Mouse (Mus musculus) ovary, postnatal 14 days (tissue): ENCODE results near the gene Hps4.

Experiments used
- DNase-seq: peaks from one replicate; pipeline ENCODE4 v3.0.0; 2022; ENCODE audit warnings: low spot score

Hps4 gene

DNA sequence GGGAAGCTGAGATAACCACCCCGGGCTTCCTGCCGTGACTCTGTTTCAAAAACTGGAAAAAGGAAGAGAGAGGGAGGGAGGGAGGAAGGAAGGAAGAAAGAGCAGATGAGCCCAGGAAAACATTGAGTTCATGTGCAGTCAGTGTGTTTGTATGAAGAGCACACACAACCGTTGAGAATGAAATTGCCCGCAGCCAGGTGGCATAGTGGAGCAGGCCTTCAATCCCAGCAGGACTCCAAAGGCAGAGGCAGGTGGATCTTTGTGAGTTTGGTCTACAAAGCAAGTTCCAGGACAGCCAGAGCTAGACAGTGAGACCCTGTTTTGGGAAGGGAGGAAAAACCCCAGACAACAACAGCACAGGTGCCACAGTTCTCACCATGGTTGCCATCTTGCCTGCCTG is 24.5 kb downstream of the Hps4 start:
- DNase-seq: no peak

GRCm38 (mm10) chr5:112367929-112368328 is 25.0 kb downstream of the Hps4 start:
- no peak for DNase-seq

DNA sequence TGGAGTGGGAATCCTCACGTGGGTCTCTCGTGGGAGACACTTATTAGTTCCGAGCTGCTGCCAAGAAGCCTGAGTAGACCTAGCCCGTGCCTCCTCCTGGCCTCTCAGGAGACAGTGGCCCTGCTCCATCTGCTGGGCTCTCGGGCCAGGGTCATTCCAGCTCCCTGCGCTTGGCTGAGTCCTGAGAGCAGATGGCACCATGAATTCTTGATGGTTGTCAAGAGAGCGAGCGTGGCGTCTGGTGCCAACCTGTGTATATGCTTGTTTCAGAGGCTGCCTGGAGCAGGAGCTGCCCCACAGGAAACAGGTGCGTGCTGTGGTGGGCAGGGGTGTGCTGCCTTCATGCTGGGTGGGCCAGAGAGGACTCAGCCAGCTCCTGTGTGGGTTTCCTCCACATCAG is 25.8 kb downstream of the Hps4 start:
- no peak for DNase-seq

GRCm38 (mm10) chr5:112369326-112369725 is 26.4 kb downstream of the Hps4 start:
- no peak for DNase-seq

DNA sequence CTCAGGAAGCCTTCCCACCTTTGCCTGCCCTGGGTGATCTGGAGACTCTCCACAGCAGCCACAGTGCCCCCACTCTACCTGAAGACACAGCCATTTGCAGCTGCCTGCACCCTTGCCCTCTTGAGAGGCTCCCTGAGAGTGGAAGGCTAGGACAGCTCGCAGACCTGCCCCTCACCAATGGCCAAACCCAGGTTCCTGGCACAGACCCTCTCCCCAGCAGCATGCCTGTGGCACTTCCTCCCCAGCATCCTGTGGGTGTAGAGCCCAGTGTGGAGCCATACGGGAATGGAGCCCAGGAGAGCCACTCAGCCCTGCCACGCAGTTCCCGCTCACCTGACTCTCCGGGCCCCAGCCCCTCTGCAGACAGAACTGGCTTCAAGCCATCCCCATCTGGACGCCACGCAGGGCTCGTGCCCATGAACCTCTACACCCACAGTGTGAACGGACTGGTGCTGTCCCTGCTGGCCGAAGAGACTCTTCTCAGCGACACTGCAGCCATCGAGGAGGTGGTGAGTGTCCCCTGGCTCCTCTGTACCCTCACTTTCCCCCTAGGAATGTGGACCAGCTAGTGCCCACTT is 27.4 kb downstream of the Hps4 start:
- no peak for DNase-seq

- no peak for DNase-seq
These were observed 29.1 kb downstream of the Hps4 start for GRCm38 (mm10) chr5:112371933-112372332.

GRCm38 (mm10) chr5:112376111-112376510 is 33.2 kb downstream of the Hps4 start:
- DNase-seq: no peak

DNA sequence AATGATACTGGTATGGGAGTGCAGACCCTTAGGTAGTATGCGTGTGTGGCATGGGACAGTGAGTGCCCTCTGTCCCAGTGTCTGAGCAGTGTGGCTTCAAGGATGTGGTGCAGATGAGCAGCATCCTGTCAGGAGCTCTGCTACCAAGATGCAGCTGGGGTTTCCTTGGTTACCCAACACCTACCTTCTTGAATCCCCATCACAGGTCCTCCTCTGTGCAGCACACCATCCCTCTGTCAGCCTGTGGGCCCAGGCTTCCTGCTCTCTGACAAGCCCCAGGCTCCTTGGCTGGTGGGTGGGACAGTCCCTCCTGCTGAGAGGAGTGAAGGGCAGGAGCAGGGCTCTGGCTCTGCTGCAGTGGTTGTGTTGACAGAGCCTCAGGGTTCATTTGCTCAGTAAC is 34.5 kb downstream of the Hps4 start:
- DNase-seq: no peak

GRCm38 (mm10) chr5:112378716-112379115 is 35.8 kb downstream of the Hps4 start:
- no peak for DNase-seq

DNA sequence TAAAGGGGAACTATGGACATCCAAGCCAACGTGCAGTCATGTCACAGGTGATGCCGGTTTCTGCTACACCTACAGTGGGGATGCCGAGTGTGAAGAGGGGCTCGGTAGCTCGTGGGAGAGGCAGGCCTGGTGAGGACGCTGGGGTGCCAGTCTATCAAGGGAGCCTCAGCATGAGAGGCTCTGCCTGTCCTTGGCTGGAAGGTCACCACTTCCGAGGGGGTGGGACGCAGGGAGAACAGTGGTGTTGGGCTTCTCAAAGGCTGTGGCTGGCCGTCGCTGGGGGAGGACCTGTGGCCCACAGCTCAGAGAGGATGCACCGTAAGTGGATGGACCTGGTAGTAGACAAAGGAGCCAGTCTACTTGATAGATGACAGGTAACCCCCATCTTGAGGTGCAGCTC is 38.3 kb downstream of the Hps4 start:
- DNase-seq: no peak

- no peak for DNase-seq
These were observed 39.2 kb downstream of the Hps4 start for GRCm38 (mm10) chr5:112382042-112382441.

DNA sequence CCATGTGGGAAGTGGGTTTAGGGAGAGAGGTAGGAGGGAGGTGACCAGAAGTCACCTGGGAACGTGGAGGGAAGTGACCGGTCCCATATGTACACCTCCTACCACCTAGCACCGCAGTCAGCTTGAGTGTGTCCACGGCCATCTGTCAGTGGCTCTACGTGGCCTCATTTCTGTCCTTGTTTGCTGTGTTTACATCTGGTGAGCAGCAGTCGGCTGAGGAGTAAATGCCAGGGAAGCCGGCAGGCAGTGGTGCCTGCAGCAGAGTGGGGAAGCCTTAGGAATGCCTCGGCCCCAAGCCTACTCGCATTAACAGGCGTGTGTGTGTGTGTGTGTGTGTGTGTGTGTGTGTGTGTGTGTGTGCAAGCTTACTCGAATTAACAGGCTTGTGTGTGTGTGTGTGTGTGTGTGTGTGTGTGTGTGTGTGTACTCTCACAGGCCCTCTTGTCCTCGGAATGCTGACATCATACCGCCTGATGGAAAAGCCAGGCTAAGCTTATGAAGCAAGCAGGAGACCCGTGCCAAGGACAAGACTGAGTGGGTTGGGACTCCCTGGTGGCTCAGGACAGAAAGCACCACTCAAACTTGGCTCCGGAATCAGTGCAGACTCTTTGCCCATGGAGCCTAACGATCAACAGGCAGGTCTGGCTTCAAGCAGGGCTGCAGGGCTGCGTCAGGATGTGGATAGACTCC is 39.9 kb downstream of the Hps4 start:
- no peak for DNase-seq

- DNase-seq: no peak
These were observed 42.1 kb downstream of the Hps4 start for GRCm38 (mm10) chr5:112384805-112385472.

GRCm38 (mm10) chr5:112385973-112386372 is 43.1 kb downstream of the Hps4 start:
- DNase-seq: no peak

DNA sequence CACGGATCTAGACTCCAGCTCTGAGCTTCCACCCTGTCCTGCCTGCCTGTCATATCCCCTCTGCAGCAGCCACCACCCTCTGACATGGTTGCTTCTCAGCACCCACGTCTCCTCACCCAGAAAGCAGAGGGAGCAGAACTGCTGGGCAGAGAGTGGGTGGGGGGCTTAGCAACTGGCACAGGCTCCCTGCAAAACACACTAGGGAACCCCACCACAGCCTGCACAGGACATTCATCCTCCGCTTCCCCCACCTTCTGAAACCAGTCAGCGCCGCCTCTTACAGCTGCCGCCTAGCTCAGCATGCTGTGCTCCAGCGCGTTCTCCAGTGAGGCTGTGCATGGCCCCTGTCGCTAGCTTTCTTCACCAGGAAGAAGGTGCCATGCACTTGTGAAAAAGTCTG is 46.5 kb downstream of the Hps4 start:
- DNase-seq: no peak

DNA sequence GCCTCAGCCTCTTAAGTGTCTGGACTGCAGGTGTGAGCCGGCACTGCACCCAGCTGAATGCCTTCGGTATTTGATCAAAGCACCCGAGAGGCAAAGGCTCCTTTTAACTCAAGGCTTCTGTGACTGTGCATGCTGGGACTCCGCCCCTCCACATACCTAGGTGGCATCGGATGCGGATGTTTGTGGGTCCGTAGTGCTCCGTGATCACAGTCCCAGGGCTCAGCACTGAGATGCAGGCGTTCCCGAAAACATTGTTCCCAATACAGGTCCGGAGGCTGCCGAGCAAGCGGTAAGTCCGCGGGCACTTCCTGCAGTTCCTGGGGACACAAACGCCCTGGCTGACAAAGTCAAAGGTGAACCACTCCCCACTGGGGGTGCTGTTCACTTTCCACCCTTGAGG is 48.1 kb downstream of the Hps4 start:
- DNase-seq: no peak

- no peak for DNase-seq
These were observed 48.9 kb downstream of the Hps4 start for GRCm38 (mm10) chr5:112391676-112392323.

- no peak for DNase-seq
These were observed 51.0 kb downstream of the Hps4 start for GRCm38 (mm10) chr5:112393741-112394414.

DNA sequence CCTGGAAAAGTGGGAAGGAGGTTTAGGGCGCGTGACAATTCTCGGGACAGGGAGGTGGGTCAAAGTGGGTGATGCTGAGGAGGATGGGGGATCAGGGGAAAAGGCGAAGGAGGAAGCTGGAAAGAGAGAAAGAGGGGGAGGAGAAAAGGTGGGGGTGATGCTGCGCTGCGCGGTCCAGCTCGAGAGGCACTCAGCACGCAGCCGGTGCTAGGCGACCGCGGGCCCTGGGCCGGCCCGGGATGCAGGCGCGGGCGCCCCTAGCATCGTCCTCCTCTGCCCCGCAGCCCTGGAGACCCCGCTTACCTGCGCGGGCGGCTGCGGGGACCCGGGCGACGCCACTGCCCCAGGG is 51.5 kb downstream of the Hps4 start:
- DNase-seq: no peak

- DNase-seq: peak; percentile 29
These were observed 52.0 kb downstream of the Hps4 start, which contains the start of gene Asphd2 for GRCm38 (mm10) chr5:112394779-112395443. Gene Asphd2, minus strand, starts transcription at chr5:112394866.

DNA sequence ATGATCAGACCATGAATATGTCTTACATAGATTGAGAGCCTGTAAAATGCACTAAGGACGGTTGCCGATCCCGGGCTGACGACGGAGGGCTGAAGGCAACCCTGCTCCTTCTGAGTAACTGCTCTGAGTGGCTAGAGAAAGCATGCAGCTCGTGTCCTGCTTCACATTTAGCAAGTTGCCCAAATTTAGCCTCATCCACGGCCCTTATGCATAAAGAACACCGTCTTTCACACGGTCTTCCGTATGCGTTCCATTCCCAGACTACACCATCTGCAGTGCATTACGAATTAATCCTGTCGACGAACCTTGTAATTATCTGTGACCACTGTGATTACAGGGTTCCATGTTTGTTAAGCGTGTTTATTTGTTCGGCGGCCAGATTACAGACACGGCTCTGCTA is 53.2 kb downstream of the Hps4 start:
- no peak for DNase-seq

DNA sequence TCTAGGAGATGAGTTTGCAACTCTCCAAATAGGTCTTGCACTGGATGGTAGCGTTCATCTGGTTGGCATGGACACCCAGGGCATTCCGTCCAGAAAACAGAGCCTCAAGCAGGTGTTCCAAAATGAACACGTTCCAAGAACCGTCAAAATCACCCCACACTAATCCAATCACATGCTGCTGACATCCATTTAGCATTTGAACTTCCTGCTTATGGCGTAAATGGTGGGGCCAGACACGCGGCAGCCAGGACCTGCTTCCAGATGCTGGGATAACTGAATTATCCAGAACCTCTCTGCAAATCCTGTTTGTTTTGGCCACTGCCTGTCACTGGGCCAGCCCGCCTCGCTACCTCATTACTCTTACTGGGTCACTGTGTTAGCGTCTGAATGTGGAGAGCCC is 56.4 kb downstream of the Hps4 start:
- DNase-seq: no peak
